Mouse (Mus musculus) forebrain, embryonic 11.5 days (tissue): ENCODE measurements at regions not wholly inside any gene's neighbourhood (a gene's known extent, or its start where the extent isn't known, plus 50 kb on each side); places are given as distances from the start of the nearest gene placed in this dataset.
A peak's percentile ranks its signal among the peaks of the same experiment; 100 is the strongest.

Source experiments
- ATAC-seq: fragments of 200-750 bp; cut with Nextera tagmentation; replicated peaks from 2 replicates; pipeline ENCODE4 v1.8.0; 2017; ENCODE audit warnings: moderate TSS enrichment; ENCODE audit not compliant: low FRiP score
- DNase-seq: peaks from one replicate; pipeline ENCODE4 v3.0.0-alpha.2; 2017; ENCODE audit warnings: low spot score
- H3K27ac ChIP-seq: fragments of 300-500 bp; sonication (generic); 2 replicates; pipeline ENCODE4 v1.5.1; 2014; ENCODE audit warnings: low read depth, low read length
- H3K27me3 ChIP-seq: fragments of 300-500 bp; sonication (generic); 2 replicates; pipeline ENCODE4 v1.6.1; 2014; ENCODE audit warnings: mild to moderate bottlenecking, low read length, mixed read lengths; ENCODE audit not compliant: control insufficient read depth, insufficient read depth
- H3K36me3 ChIP-seq: fragments of 300-500 bp; sonication (generic); 2 replicates; pipeline ENCODE4 v1.6.1; 2014; ENCODE audit warnings: mild to moderate bottlenecking, low read length, moderate library complexity, mixed read lengths; ENCODE audit not compliant: control insufficient read depth, insufficient read depth
- H3K4me1 ChIP-seq: fragments of 300-500 bp; sonication (generic); replicated peaks from 2 replicates; pipeline ENCODE4 v1.6.1; 2014; ENCODE audit warnings: low read length, mixed read lengths; ENCODE audit not compliant: control insufficient read depth, insufficient read depth
- H3K4me2 ChIP-seq: fragments of 300-500 bp; sonication (generic); 2 replicates; pipeline ENCODE4 v1.6.1; 2014; ENCODE audit warnings: low read depth, mild to moderate bottlenecking, low read length, moderate library complexity, mixed read lengths; ENCODE audit not compliant: severe bottlenecking
- H3K4me3 ChIP-seq: fragments of 300-500 bp; sonication (generic); 2 replicates; pipeline ENCODE4 v1.5.1; 2014; ENCODE audit warnings: low read depth, low read length
- H3K9ac ChIP-seq: fragments of 300-500 bp; sonication (generic); 2 replicates; pipeline ENCODE4 v1.6.1; 2014; ENCODE audit warnings: low read length
- H3K9me3 ChIP-seq: fragments of 300-500 bp; sonication (generic); 2 replicates; pipeline ENCODE4 v1.6.1; 2016; ENCODE audit warnings: low read length, mixed read lengths; ENCODE audit not compliant: control insufficient read depth
- WGBS: fragments of 180-500 bp; shearing (Covaris S2); extraction: QIAGEN DNeasy Blood & Tissue Kit; methylation state at CpG from one replicate; pipeline ENCODE4 v1.1.7; 2014; 5-methylcytosine and 5-hydroxymethylcytosine counted together

DNA sequence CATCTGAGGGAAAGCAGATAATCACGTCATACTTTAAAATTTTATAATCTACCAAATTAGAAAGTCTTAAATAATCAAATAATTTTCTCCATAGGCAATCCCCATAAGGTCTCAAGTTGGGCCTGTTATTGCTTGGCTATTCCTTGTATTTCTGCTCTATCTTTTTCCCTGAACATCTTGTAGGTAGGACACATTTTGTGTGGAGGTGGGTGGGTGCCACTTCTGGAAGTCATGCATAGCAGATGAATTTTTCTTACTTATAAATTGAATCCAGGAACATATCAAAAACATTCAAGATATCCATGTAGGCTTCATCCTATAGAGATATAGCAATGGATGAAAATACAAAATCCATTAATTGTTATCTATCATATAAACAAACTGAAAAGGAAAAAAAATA is 1418.7 kb downstream of the Cdh11 start:
- Histone ChIP-seq H3K27me3 (no peaks in the 10 kb centered on the region), H3K4me3 (no peak overlapping the region), H3K9ac (no peak overlapping the region), H3K9me3 (no peaks in the 10 kb centered on the region), H3K36me3 (no peaks in the 10 kb centered on the region), H3K4me1 (no peaks in the 10 kb centered on the region), H3K4me2 (no peak overlapping the region), H3K27ac (no peak overlapping the region)
- ATAC-seq (no peak), DNase-seq (no peak)
- WGBS: 92% methylated on average over 1 of the region's 1 CpGs

GRCm38 (mm10) chr8:101350848-101351247 is 1434.6 kb downstream of the Cdh11 start:
- Histone ChIP-seq H3K9me3 (no peaks in the 10 kb centered on the region), H3K36me3 (no peaks in the 10 kb centered on the region), H3K27ac (no peak overlapping the region), H3K4me3 (no peak overlapping the region), H3K9ac (no peak overlapping the region), H3K4me1 (no peaks in the 10 kb centered on the region), H3K4me2 (no peak overlapping the region), H3K27me3 (no peaks in the 10 kb centered on the region)
- ATAC-seq: no peak
- no peak for DNase-seq
- 66% methylated on average over 5 of the region's 5 CpGs for WGBS

- Histone ChIP-seq H3K9me3 (no peaks in the 10 kb centered on the region), H3K27me3 (no peaks in the 10 kb centered on the region), H3K4me1 (no peaks in the 10 kb centered on the region), H3K4me3 (no peak overlapping the region), H3K9ac (no peak overlapping the region), H3K36me3 (no peaks in the 10 kb centered on the region), H3K4me2 (no peak overlapping the region), H3K27ac (no peak overlapping the region)
- DNase-seq (no peak), ATAC-seq (no peak)
- WGBS: 77% methylated on average over 1 of the region's 1 CpGs
Measured at GRCm38 (mm10) chr8:101349736-101350135, 1435.7 kb downstream of the Cdh11 start.

- Histone ChIP-seq H3K4me2 (no peak overlapping the region), H3K36me3 (no peaks in the 10 kb centered on the region), H3K9ac (no peak overlapping the region), H3K4me3 (no peak overlapping the region), H3K27ac (no peak overlapping the region), H3K9me3 (no peaks in the 10 kb centered on the region), H3K4me1 (no peaks in the 10 kb centered on the region), H3K27me3 (no peaks in the 10 kb centered on the region)
- DNase-seq: no peak
- WGBS: 19% methylated on average over 2 of the region's 2 CpGs
- peak; percentile 55 for ATAC-seq
Measured at GRCm38 (mm10) chr8:101329290-101329689, 1456.2 kb downstream of the Cdh11 start.

DNA sequence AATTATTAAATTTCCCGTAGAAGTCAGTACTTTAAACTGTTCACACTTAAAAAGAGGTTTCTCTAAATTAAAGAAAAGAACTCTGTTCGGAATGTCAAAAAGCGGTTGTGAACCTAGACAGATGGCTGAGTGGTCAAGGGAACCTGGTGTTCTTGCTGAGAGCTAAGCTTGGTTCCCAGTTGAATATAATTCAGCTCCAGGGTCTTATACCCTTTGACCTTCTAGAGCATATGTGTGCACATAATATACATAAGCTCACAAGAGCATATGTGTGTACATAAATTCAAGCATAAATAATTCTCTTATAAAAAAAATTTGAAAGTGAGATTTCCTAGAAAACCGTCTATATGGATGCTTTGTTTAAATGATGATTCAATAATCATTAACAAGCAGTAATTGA is 1456.7 kb downstream of the Cdh11 start:
- no peak overlapping the region for H3K9ac ChIP-seq

DNA sequence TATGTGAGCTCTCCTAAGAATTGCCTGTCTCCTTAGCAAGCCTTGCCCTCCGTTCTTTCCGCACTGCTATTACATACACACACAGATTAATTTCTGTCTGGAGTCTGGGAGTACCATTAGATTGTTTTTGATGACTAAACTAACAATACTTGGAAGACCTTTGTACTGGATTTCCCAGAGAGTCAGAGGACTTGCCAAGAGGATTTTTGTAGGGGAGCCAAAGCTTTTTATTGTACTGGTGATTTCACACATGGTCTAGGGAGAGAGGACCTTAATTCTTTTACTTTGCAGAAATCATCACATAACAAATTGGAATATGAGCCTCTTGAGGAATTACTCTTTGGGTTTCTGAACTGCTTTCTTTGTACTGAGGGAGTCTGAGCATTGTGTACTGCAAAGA is 1486.9 kb downstream of the Cdh11 start:
- Histone ChIP-seq H3K27me3 (no peaks in the 10 kb centered on the region), H3K27ac (no peak overlapping the region)

More for the DNA sequence above, 1456.7 kb downstream of the Cdh11 start:
- no peak overlapping the region for H3K4me3 ChIP-seq
- H3K9me3 ChIP-seq: no peaks in the 10 kb centered on the region
- H3K4me1 ChIP-seq: no peaks in the 10 kb centered on the region
- no peak overlapping the region for H3K27ac ChIP-seq
- no peak for DNase-seq
- no peaks in the 10 kb centered on the region for H3K36me3 ChIP-seq
- no peaks in the 10 kb centered on the region for H3K27me3 ChIP-seq
- WGBS: 73% methylated on average over 4 of the region's 4 CpGs
- no peak overlapping the region for H3K4me2 ChIP-seq
- ATAC-seq: 0 out of 2 replicates have a peak, but pooled peaks have one; percentile 36

GRCm38 (mm10) chr8:101290031-101290430 is 1495.4 kb downstream of the Cdh11 start:
- no peaks in the 10 kb centered on the region for H3K9me3 ChIP-seq
- H3K36me3 ChIP-seq: no peaks in the 10 kb centered on the region
- H3K27ac ChIP-seq: no peak overlapping the region
- no peak overlapping the region for H3K4me2 ChIP-seq
- no peaks in the 10 kb centered on the region for H3K27me3 ChIP-seq
- no peak for DNase-seq
- no peak overlapping the region for H3K4me3 ChIP-seq
- H3K9ac ChIP-seq: no peak overlapping the region
- ATAC-seq: no peak
- H3K4me1 ChIP-seq: no peaks in the 10 kb centered on the region
- WGBS: 87% methylated on average over 2 of the region's 2 CpGs

More for the DNA sequence above, 1486.9 kb downstream of the Cdh11 start:
- H3K36me3 ChIP-seq: no peaks in the 10 kb centered on the region
- no peaks in the 10 kb centered on the region for H3K4me1 ChIP-seq
- no peak overlapping the region for H3K9ac ChIP-seq
- no peak for DNase-seq
- H3K9me3 ChIP-seq: no peaks in the 10 kb centered on the region
- H3K4me2 ChIP-seq: no peak overlapping the region
- 89% methylated on average over 2 of the region's 2 CpGs for WGBS
- no peak overlapping the region for H3K4me3 ChIP-seq
- ATAC-seq: no peak

DNA sequence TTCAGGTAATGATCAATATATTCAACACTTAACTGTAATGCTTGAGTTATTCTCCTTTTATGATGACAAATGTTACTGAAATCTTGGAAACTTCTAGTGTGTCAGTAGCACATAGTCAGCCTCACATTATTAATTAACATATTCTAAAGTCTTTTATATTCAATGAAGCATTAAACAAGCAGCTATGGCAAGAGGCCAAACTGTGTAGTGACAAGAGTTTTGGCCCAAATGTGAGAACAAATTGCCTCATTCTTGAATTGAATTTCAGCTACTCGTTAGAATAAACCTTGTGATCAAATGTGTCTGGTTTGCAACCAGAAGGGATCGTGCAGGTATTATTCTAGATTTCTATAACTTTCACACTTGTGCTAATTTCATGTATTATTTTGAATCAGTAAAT is 1542.8 kb downstream of the Cdh11 start:
- no peak for ATAC-seq
- DNase-seq: no peak
- H3K4me1 ChIP-seq: no peaks in the 10 kb centered on the region
- no peak overlapping the region for H3K4me3 ChIP-seq
- no peaks in the 10 kb centered on the region for H3K9me3 ChIP-seq
- H3K36me3 ChIP-seq: no peaks in the 10 kb centered on the region
- H3K27ac ChIP-seq: no peak overlapping the region
- no peaks in the 10 kb centered on the region for H3K27me3 ChIP-seq
- 70% methylated on average over 2 of the region's 2 CpGs for WGBS
- no peak overlapping the region for H3K4me2 ChIP-seq
- no peak overlapping the region for H3K9ac ChIP-seq

DNA sequence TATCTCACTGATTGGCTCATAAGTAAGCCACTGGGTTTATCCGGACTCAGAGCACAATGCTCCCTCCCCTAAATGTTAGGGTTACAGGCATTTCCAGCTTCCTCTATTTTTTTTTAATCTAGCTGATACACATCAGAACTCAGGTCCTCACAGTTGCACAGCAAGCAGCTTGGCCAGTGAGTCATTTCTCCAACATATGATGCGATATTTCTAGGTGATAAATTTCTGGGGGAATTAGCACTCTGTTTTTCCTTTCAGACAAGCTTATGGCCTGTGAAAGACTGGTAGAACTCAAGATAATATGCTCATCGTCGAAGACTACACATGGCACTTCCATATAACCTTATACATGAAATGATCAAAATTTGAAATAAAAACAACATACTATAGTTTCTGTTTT is 1543.6 kb downstream of the Cdh11 start:
- Histone ChIP-seq H3K9ac (no peak overlapping the region), H3K36me3 (no peaks in the 10 kb centered on the region), H3K4me1 (no peaks in the 10 kb centered on the region), H3K27ac (no peak overlapping the region), H3K27me3 (no peaks in the 10 kb centered on the region), H3K4me3 (no peak overlapping the region), H3K9me3 (no peaks in the 10 kb centered on the region), H3K4me2 (no peak overlapping the region)
- ATAC-seq (no peak), DNase-seq (no peak)
- 90% methylated on average over 4 of the region's 4 CpGs for WGBS
